Mouse (Mus musculus): ENCODE data around the gene Mgst1.

DNA sequence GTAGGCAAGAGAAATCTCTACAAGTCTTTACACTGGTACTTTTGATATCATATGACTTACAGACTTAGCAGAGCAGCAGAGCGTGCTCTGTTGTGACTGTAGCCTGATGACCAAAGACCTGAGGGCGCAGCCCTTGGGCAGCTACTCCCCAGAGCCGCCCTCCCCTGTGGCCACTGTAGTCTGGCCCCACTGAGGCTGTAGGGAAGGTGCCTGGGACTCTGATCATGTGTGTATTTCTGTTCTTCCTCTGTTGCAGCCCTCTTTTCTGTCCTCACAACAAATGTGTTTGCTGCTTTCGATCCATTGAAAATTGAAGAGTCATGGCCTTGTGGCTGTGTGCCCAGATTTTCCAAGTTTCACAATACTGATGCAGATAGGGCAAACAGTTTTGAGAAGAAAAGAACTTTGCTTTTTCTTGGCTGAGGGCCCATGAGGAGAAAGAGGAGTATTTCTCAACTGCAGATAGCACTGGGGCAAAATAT lies 1.0 kb downstream of the Mgst1 start:
- TF ChIP-seq CTCF (IDR thresholded peaks at IDR 0.05; ENCODE audit: low read depth, low read length) (no peak), POLR2A (IDR thresholded peaks at IDR 0.05; ENCODE audit: borderline replicate concordance, low read depth, low read length) (0 out of 2 replicates have a peak, but pooled peaks have one; percentile 52)

All from bone marrow macrophage, adult 2 months (primary cell).